Mouse (Mus musculus) lung, postnatal 0 days (tissue): ENCODE results near the gene Slc39a5.

Source experiments
- CTCF ChIP-seq: IDR thresholded peaks from 2 replicates; pipeline ENCODE4 v1.5.1; 2016; ENCODE audit warnings: antibody characterized with exemption, mild to moderate bottlenecking
- EP300 ChIP-seq: IDR thresholded peaks from 2 replicates; pipeline ENCODE4 v1.6.1; 2016; ENCODE audit warnings: antibody characterized with exemption, mild to moderate bottlenecking, control low read depth

GRCm38 (mm10) chr10:128411211-128412054 lies 10.4 kb upstream of the Slc39a5 start, which contains the start of the genes Nabp2 and Rnf41:
- TF ChIP-seq CTCF (no peak), EP300 (no peak)
